8 mouse cellular contexts compared by ENCODE assay signal in genomic region chr1:82554443-82554850, GRCm38 (mm10). TPM values are rescaled to one million over a fixed set of nuclear protein-coding genes. Genes with fewer than 3 reads are reported as not detected.
DNase-seq lines count a peak whose midpoint lies in the region; ATAC-seq and TF ChIP-seq lines count a peak whose summit lies in the region.

No protein-coding gene starts in this region.

- no peaks in the 10 kb centered on the region for H3K27me3 ChIP-seq in spleen, adult 2 months (ENCODE audit: control insufficient read depth, insufficient read depth, low read length)
- 0 out of 2 replicates have a peak, but pooled peaks cover 13% of the 10 kb centered on the region for H3K27me3 ChIP-seq in heart, embryonic 12.5 days (replicated peaks)
- no peaks in the 10 kb centered on the region for H3K27me3 ChIP-seq in midbrain, postnatal 0 days (ENCODE audit: insufficient read depth, low read length)

- H3K9me3 ChIP-seq in heart, embryonic 12.5 days (replicated peaks), result no peaks in the 10 kb centered on the region
- no peaks in the 10 kb centered on the region for H3K9me3 ChIP-seq in midbrain, postnatal 0 days (ENCODE audit: low read length)

- H3K27ac ChIP-seq in spleen, adult 2 months (ENCODE audit: insufficient read depth, low read length), result no peak overlapping the region
- H3K27ac ChIP-seq in heart, embryonic 12.5 days (ENCODE audit: poor library complexity, severe bottlenecking), result no peak overlapping the region
- H3K27ac ChIP-seq in midbrain, postnatal 0 days (ENCODE audit: low read depth, low read length), result no peak overlapping the region

- 46% methylated on average over 6 of the region's 6 CpGs for WGBS in spleen, adult 2 months
- 8% methylated on average over 6 of the region's 6 CpGs for WGBS in heart, embryonic 12.5 days
- 37% methylated on average over 6 of the region's 6 CpGs for WGBS in midbrain, postnatal 0 days

- no peak for DNase-seq in spleen, adult 2 months (ENCODE audit: low read depth in 1 of 2, low spot score in 2 of 2)
- DNase-seq in spleen, postnatal 36 days (ENCODE audit: low spot score in 2 of 2), result no peak
- DNase-seq in c-Kit-positive CD71-positive TER-119-positive erythroid progenitor cells, embryonic 14.5 days (ENCODE audit: low spot score), result peak; percentile 33
- peak; percentile 43 to 58 for DNase-seq in kidney, postnatal 4 days
- peak; percentile 51 for DNase-seq in midbrain, postnatal 0 days (ENCODE audit: low spot score)
- DNase-seq in urinary bladder, postnatal 4 days (ENCODE audit: low spot score in 2 of 2), result no peak
- no peak for DNase-seq in spleen, adult 12 weeks (ENCODE audit: low spot score)

- no peak overlapping the region for H3K9ac ChIP-seq in heart, embryonic 12.5 days
- 0 out of 2 replicates have a peak overlapping the region, but pooled peaks have one; percentile 8 for H3K9ac ChIP-seq in midbrain, postnatal 0 days (replicated peaks; ENCODE audit: low read length, poor library complexity, severe bottlenecking)

- H3K4me2 ChIP-seq in heart, embryonic 12.5 days, result peak overlapping the region; percentile 51
- no peak overlapping the region for H3K4me2 ChIP-seq in midbrain, postnatal 0 days (ENCODE audit: low read depth, low read length, poor library complexity, severe bottlenecking)

- no peak overlapping the region for H3K4me3 ChIP-seq in spleen, adult 2 months (ENCODE audit: extremely low read depth, insufficient read depth, insufficient read length)
- no peak overlapping the region for H3K4me3 ChIP-seq in heart, embryonic 12.5 days
- no peak overlapping the region for H3K4me3 ChIP-seq in midbrain, postnatal 0 days (ENCODE audit: low read depth, low read length)

- peak; percentile 32; the same call in 1 of the 2 replicates for TF ChIP-seq CTCF in spleen, adult 2 months (IDR thresholded peaks at IDR 0.05; ENCODE audit: extremely low read depth, insufficient read depth, insufficient read length, insufficient replicate concordance)
- TF ChIP-seq CTCF in midbrain, postnatal 0 days (IDR thresholded peaks at IDR 0.05), result peak; percentile 80

- H3K4me1 ChIP-seq in spleen, adult 2 months (ENCODE audit: control insufficient read depth, insufficient read depth, insufficient read length), result no peaks in the 10 kb centered on the region
- H3K4me1 ChIP-seq in heart, embryonic 12.5 days (replicated peaks), result peaks cover 10% of the 10 kb centered on the region
- H3K4me1 ChIP-seq in midbrain, postnatal 0 days (ENCODE audit: insufficient read depth, low read length), result no peaks in the 10 kb centered on the region

- TF ChIP-seq POLR2A in spleen, adult 2 months (IDR thresholded peaks at IDR 0.05; ENCODE audit: low read depth, low read length), result no peak

- ATAC-seq in heart, embryonic 12.5 days (ENCODE audit: insufficient number of reproducible peaks, low FRiP score), result peak; percentile 82
- ATAC-seq in midbrain, postnatal 0 days (ENCODE audit: low FRiP score), result peak; percentile 63

- no peaks in the 10 kb centered on the region for H3K36me3 ChIP-seq in spleen, adult 2 months (ENCODE audit: control insufficient read depth, insufficient read depth, low read length)
- H3K36me3 ChIP-seq in heart, embryonic 12.5 days, result no peaks in the 10 kb centered on the region
- H3K36me3 ChIP-seq in midbrain, postnatal 0 days (ENCODE audit: insufficient read depth, low read length), result no peaks in the 10 kb centered on the region

RNA-seq across cellular contexts. Expression of gene Col4a4, which starts 32.2 kb away (rescaled TPM):
- polyA plus RNA-seq in spleen, adult 2 months (2012; rRNA removed), result 0.07 and 0.13 TPM in 2 replicates
- polyA plus RNA-seq in heart, embryonic 12.5 days (2016; fragmentation: Nextera tagmentation; extraction: Ambion mirVana), result 0.33 and 0.49 TPM in 2 replicates
- 0.28 and 0.44 TPM in 2 replicates for total RNA-seq in midbrain, postnatal 0 days (2014; rRNA removed)
- 0.16 and 0.36 TPM in 2 replicates for polyA plus RNA-seq in midbrain, postnatal 0 days (2015; fragmentation: Nextera tagmentation; extraction: Ambion mirVana)

RNA-seq across cellular contexts. Expression of gene Col4a3, which starts 32.3 kb away (rescaled TPM):
- 0.04 and 0.27 TPM in 2 replicates for polyA plus RNA-seq in spleen, adult 2 months (2012; rRNA removed)
- polyA plus RNA-seq in heart, embryonic 12.5 days (2016; fragmentation: Nextera tagmentation; extraction: Ambion mirVana), result 0.54 and 0.60 TPM in 2 replicates
- total RNA-seq in midbrain, postnatal 0 days (2014; rRNA removed), result 0.27 and 0.38 TPM in 2 replicates
- polyA plus RNA-seq in midbrain, postnatal 0 days (2015; fragmentation: Nextera tagmentation; extraction: Ambion mirVana), result 0.16 and 0.35 TPM in 2 replicates

Comparison
In these comparisons a context has a peak if more than half of its experiments do, and no peak if none do; other contexts are left out.
1. DNase-seq: peak in c-Kit-positive CD71-positive TER-119-positive erythroid progenitor cells, embryonic 14.5 days (single experiment), kidney, postnatal 4 days (2 of 2) and midbrain, postnatal 0 days (single experiment); none in spleen, adult 2 months (0 of 2), spleen, postnatal 36 days (0 of 2), urinary bladder, postnatal 4 days (0 of 2) and spleen, adult 12 weeks (single experiment).